Mouse (Mus musculus): ENCODE data around the gene A930033H14Rik. TPM values are rescaled to one million over a fixed set of nuclear protein-coding genes. Genes with fewer than 3 reads are reported as not detected.

Gene A930033H14Rik
- total RNA-seq, 4 experiments from 2014 or later, result 2.0 to 2.9 (median 2.2) TPM

Other genes starting within 250 kb of the A930033H14Rik start
- 1 to 10 TPM; 5.2 to 5.8 (median 5.4) TPM for gene Rhobtb1, start 61.7 kb downstream of the A930033H14Rik start, total RNA-seq (2022)
- gene Cdk1, start 139.8 kb upstream of the A930033H14Rik start, total RNA-seq (2022), result 1 to 10 TPM in 1 of 4 experiments, under 1 TPM in 2, not detected in 1; 0.75 to 1.1 (median 0.82) TPM
- 100 to 1,000 TPM; 396 to 490 (median 435) TPM for gene Ank3, start 185.7 kb upstream of the A930033H14Rik start, total RNA-seq (2022)

All from layer of hippocampus, adult 8-10 months (tissue).